Mouse (Mus musculus): ENCODE results near the gene Samd5. TPM values are rescaled to one million over a fixed set of nuclear protein-coding genes. Genes with fewer than 3 reads are reported as not detected.

Samd5 gene
- polyA plus RNA-seq, 1 experiment from 2014 or later, result 4.3 TPM

DNA sequence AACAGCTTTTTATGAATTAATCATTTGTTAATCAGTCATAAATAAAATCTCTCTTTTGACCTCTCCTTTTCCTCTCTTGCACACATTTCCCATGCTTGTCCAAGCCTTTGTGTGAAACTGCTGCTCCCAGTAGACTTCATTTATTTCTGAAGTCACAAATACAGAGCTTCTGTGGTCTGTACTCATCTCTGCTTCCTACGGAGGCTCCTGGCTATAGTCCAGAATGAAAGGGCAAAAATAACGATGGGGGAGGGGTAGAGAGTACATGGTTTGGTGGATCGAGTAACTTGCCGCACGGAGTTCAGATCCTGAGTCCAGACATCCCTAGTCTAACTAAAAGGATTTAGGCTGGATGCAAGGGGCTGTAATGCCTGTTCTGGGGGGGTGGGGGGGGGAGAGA lies 3.1 kb upstream of the Samd5 start:
- Histone ChIP-seq H3K4me2 (no peak overlapping the region), H3K9me3 (no peaks in the 10 kb centered on the region), H3K36me3 (no peaks in the 10 kb centered on the region), H3K27me3 (no peaks in the 10 kb centered on the region), H3K9ac (no peak overlapping the region), H3K4me3 (no peak overlapping the region), H3K4me1 (replicated peaks) (peaks cover 32% of the 10 kb centered on the region), H3K27ac (replicated peaks) (no peak overlapping the region)
- 40% methylated on average over 5 of the region's 5 CpGs for WGBS
- ATAC-seq (ENCODE audit: low FRiP score, low read depth), result no peak

DNA sequence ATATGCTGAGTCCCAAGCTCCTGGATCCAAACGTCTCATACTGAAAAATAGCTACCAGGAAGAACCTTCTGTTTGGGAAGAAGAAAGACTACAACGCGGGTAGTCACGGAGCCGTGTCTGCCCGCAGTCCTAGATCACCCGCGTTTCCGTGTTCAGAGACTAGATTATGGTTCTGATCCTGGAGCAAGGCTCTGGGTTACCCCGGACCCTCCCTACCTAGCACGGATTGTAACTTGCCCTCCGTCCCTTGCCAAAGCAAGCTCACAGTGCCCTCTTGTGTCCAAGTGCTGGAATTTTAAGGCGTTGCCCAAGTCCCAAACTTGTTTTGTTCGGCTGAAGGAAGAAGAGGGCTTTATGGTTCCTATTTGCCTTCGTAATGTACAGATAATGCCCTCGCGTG lies 1.9 kb upstream of the Samd5 start:
- H3K27me3 ChIP-seq, result no peaks in the 10 kb centered on the region
- H3K4me2 ChIP-seq, result peak overlapping the region; percentile 78
- no peak overlapping the region for H3K27ac ChIP-seq (replicated peaks)
- peak overlapping the region; percentile 14; the same call in 1 of the 2 replicates for H3K4me3 ChIP-seq
- H3K36me3 ChIP-seq, result no peaks in the 10 kb centered on the region
- ATAC-seq (ENCODE audit: low FRiP score, low read depth), result peak; percentile 57
- H3K9ac ChIP-seq, result no peak overlapping the region
- peaks cover 33% of the 10 kb centered on the region for H3K4me1 ChIP-seq (replicated peaks)
- WGBS, result 2% methylated on average over 17 of the region's 17 CpGs
- no peaks in the 10 kb centered on the region for H3K9me3 ChIP-seq

DNA sequence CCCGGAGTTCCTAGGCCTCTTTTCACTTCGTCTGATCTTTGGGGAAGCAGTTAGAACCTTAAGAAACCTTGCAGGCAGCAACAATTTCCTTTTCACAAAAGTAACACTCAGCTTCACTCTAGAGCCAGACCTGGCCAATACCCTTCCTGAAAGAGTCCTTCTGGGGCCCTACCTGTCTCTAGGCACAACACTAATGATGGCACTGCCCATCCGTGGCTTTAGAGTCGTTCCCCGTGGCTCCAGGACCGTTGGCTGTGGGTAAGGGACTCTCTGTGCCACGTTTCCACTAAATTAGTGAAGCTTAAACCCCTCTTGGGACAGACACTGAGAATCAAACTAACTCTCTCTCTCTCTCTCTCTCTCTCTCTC lies 1.4 kb upstream of the Samd5 start:
- H3K27ac ChIP-seq (replicated peaks), result no peak overlapping the region

DNA sequence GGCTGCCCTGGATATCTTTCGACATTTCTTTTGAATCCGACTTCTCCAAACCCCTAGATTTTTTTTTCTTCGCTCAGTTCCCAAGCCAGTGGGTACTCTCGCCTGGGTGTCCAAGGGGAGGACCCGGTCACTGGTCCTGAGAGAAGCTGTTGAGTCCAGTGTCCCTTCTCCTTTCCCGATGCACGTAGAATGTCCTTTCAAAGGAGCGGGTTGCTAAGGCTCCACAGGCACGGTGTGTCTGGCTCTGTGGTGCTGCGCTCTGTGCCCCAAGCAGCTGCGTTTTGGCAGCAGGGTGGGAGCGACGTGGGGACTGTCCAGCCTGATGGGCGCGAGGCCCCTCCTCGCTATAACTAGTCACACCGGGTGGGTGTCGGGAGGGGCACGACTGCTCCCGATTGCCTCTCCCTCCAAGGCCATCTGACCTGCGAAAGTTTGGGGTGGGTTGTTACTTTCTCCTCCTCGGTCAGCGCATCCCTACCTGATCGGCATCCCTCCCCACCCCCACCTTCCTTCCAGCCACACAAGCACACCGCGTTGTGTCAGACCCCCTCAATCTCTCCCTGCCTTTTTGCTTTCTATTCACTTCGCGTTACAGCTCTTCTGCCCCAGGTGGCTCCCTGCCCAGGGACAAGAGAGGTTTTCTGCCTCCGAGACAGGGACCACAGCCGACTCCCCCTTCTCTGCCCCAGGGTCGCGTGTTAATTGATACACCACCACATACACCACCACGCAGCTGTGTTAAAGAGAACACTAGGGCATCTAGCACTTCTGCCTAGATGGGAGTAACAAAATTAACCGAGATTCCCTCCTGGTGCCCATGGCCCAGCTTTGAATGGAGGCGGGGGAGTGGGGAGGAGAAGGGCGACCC lies 776 bp upstream of the Samd5 start:
- peak overlapping the region; percentile 78 for H3K4me2 ChIP-seq
- peaks cover 33% of the 10 kb centered on the region for H3K4me1 ChIP-seq (replicated peaks)
- H3K9ac ChIP-seq, result peak overlapping the region; percentile 74
- ATAC-seq (ENCODE audit: low FRiP score, low read depth), result peak; percentile 67
- H3K27me3 ChIP-seq, result no peaks in the 10 kb centered on the region
- no peaks in the 10 kb centered on the region for H3K9me3 ChIP-seq
- H3K4me3 ChIP-seq, result peak overlapping the region; percentile 76
- peak overlapping the region; percentile 78 for H3K27ac ChIP-seq (replicated peaks)
- H3K36me3 ChIP-seq, result no peaks in the 10 kb centered on the region
- 2% methylated on average over 36 of the region's 36 CpGs for WGBS

More for the DNA sequence above, 1.4 kb upstream of the Samd5 start:
- Histone ChIP-seq H3K4me3 (peak overlapping the region; percentile 76; the same call in 1 of the 2 replicates), H3K27me3 (no peaks in the 10 kb centered on the region), H3K36me3 (no peaks in the 10 kb centered on the region), H3K9ac (no peak overlapping the region), H3K4me2 (peak overlapping the region; percentile 78), H3K9me3 (no peaks in the 10 kb centered on the region), H3K4me1 (replicated peaks) (peaks cover 33% of the 10 kb centered on the region)
- ATAC-seq (ENCODE audit: low FRiP score, low read depth), result no peak
- 2% methylated on average over 7 of the region's 7 CpGs for WGBS

DNA sequence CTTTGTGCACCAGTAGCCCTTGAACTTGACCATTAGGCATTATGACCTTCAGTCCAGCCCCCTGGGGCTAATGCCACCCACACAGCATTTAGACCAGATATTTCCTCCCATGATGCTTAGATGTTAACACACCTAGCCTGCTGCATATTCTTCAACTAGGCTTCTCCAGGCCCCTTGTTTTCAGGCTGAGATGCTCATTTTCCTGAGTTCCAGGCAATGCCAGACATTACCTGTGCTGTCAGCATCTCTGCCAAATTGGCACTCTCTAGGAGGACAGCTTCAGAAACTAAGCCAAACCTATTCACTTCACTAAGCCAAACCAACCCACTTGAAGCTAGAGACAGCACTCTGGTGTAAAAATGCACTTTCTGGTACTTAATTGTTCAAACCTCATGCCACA lies 1.7 kb downstream of the Samd5 start:
- Histone ChIP-seq H3K9me3 (no peaks in the 10 kb centered on the region), H3K9ac (peak overlapping the region; percentile 18; the same call in 1 of the 2 replicates), H3K4me3 (peak overlapping the region; percentile 76), H3K27ac (replicated peaks) (no peak overlapping the region), H3K27me3 (no peaks in the 10 kb centered on the region), H3K36me3 (no peaks in the 10 kb centered on the region), H3K4me1 (replicated peaks) (peaks cover 33% of the 10 kb centered on the region), H3K4me2 (peak overlapping the region; percentile 78)
- no peak for ATAC-seq (ENCODE audit: low FRiP score, low read depth)

DNA sequence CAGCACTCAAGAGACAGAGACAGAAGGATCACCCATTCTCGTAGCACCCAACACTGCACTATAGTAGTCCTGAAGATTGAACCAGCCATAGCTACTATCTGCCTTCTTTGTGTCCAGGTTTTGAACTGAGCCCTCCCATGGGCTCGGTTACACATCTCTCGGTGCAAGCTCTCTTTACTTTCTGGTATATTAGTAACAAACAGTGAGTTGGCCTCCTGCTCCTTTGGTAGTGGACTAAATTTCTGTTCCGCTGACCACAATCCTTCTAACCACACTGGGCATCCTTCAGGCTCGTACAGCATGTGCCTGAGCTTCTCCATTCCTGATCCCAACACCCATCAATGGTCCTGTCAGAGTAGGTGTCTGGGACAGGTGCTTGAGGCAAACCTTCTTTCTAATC lies 2.3 kb downstream of the Samd5 start:
- H3K27me3 ChIP-seq, result no peaks in the 10 kb centered on the region
- no peaks in the 10 kb centered on the region for H3K36me3 ChIP-seq
- ATAC-seq (ENCODE audit: low FRiP score, low read depth), result no peak
- no peaks in the 10 kb centered on the region for H3K9me3 ChIP-seq
- 84% methylated on average over 5 of the region's 5 CpGs for WGBS
- H3K9ac ChIP-seq, result no peak overlapping the region
- H3K4me3 ChIP-seq, result peak overlapping the region; percentile 76
- H3K4me1 ChIP-seq (replicated peaks), result peaks cover 29% of the 10 kb centered on the region
- peak overlapping the region; percentile 78 for H3K4me2 ChIP-seq
- no peak overlapping the region for H3K27ac ChIP-seq (replicated peaks)

DNA sequence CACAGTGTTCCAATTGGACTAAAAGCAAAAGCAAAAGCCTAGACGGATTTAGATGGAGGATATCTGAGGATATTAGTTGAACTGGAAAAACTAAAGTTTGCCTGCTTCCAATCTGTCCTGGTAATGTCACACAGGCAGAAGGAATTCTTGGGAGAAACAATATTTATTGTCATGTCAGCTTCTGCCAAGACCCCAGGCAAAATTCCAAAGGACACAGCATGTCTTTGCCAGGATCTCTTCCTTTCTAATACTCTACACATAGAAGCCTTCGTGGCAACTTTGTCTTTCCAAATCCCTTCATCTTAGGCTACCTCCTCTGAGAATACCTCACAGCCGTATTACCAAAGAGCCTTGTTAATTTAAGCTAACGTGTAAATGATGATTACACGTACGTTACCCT lies 4.7 kb downstream of the Samd5 start:
- Histone ChIP-seq H3K4me3 (no peak overlapping the region), H3K27ac (replicated peaks) (no peak overlapping the region), H3K27me3 (no peaks in the 10 kb centered on the region), H3K4me2 (no peak overlapping the region), H3K9ac (no peak overlapping the region), H3K4me1 (replicated peaks) (peaks cover 15% of the 10 kb centered on the region), H3K9me3 (no peaks in the 10 kb centered on the region), H3K36me3 (no peaks in the 10 kb centered on the region)
- WGBS, result 76% methylated on average over 6 of the region's 6 CpGs
- no peak for ATAC-seq (ENCODE audit: low FRiP score, low read depth)

DNA sequence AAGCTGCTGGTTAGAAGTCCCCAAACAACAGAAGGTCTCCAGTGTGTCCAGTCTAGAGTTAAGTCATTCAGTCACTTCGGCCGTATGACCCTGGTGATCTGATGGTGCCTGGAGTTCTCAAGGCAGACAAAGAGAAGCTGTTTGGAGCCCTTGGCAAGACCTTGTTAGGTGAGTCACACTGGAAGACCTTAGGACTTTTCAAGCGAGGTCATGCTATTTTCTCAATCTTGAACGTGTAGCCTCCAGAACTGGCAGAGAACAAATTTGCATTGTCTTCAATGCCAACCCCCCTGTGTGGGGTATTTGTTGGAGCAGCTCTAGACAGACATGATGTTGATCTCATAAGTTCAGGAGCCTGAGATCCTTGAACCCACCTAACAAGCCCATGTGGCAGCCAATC lies 6.2 kb downstream of the Samd5 start:
- no peak for ATAC-seq (ENCODE audit: low FRiP score, low read depth)
- Histone ChIP-seq H3K27me3 (no peaks in the 10 kb centered on the region), H3K9ac (no peak overlapping the region), H3K4me3 (no peak overlapping the region), H3K27ac (replicated peaks) (no peak overlapping the region), H3K36me3 (no peaks in the 10 kb centered on the region), H3K4me2 (no peak overlapping the region), H3K4me1 (replicated peaks) (peaks cover 5% of the 10 kb centered on the region; the same call in 1 of the 2 replicates), H3K9me3 (no peaks in the 10 kb centered on the region)
- 81% methylated on average over 4 of the region's 4 CpGs for WGBS

DNA sequence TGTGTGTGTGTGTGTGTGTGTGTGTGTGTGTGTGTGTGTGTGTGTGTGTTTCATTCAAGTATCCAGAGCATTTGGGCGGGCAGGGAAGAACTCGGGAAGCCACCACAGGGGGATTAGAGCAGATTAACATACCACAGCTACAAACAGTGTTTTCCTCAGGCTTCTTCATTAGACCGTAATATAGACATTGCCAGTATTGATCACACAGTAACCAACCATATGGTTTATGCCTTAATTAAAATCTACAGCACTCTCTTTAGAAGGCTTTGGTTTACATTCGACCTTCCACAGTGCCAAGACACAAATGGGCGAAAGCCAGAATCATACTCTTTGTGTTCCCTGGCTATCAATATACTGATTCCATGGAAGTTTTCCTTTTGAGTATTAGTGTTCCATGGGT lies 22.1 kb downstream of the Samd5 start:
- Histone ChIP-seq H3K27me3 (no peaks in the 10 kb centered on the region), H3K36me3 (no peaks in the 10 kb centered on the region), H3K4me1 (replicated peaks) (peaks cover 16% of the 10 kb centered on the region), H3K4me2 (no peak overlapping the region), H3K4me3 (no peak overlapping the region), H3K9ac (no peak overlapping the region), H3K9me3 (no peaks in the 10 kb centered on the region), H3K27ac (replicated peaks) (no peak overlapping the region)
- WGBS, result 77% methylated on average over 5 of the region's 5 CpGs
- no peak for ATAC-seq (ENCODE audit: low FRiP score, low read depth)

DNA sequence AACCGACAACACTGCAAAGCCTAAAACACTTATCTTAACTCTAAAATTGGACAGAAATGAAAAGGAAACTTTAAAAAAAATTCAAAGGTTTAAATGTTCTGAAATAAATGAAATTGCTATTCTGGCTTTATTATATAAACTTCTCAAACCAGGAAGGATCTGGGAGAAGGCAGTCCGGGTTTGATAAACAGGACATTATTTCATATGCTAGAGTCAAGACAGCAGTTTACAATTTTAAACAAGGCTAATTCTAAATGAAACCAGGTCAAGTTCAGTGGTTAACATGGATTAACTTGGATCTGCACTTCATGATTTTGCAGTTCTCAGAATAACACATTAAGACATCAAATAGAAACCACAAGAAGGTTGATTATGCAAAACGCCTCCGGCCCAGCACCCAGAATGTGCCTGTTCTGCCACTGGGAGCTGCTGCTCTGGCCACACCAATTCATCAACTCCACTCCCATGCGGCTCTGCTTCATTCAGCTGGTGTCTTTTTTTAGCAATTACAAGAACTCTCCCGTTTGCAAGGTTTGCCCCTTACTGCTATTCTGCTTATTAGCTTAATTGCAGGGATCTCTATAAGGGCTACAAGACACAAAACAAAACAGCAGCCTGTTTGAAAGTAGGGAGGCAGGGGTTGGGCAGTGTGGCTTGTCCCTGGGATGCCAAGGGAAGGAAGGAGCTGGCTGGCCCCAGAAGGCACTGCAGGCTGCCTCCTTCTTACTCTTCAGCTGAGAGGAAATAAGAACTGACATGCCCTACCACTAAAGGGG lies 24.8 kb downstream of the Samd5 start:
- ATAC-seq (ENCODE audit: low FRiP score, low read depth), result no peak
- Histone ChIP-seq H3K4me1 (replicated peaks) (peaks cover 16% of the 10 kb centered on the region), H3K36me3 (no peaks in the 10 kb centered on the region), H3K4me2 (no peak overlapping the region), H3K27me3 (no peaks in the 10 kb centered on the region), H3K9ac (no peak overlapping the region), H3K27ac (replicated peaks) (no peak overlapping the region), H3K9me3 (no peaks in the 10 kb centered on the region), H3K4me3 (no peak overlapping the region)
- 51% methylated on average over 6 of the region's 6 CpGs for WGBS

DNA sequence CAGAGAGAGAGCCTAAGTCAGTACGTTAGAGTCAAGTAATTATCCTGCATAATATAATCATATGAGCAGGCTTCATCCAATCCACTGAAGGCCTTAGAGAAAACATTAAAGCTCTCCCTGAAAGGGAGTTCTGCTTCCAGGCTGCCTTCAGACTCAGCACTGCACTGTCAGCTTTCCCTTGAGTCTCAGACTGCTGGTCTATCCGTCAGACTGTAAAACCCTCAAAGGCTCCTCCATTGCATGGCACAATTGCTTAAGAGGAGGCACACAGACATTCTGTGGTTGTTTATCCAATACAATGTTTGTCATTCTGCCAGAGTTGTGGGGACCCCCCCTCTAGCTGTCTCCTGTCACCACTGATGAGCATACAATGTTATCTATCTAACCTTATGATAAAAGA lies 26.5 kb downstream of the Samd5 start:
- Histone ChIP-seq H3K4me1 (replicated peaks) (peaks cover 16% of the 10 kb centered on the region), H3K36me3 (no peaks in the 10 kb centered on the region), H3K9me3 (no peaks in the 10 kb centered on the region), H3K9ac (no peak overlapping the region), H3K27ac (replicated peaks) (no peak overlapping the region), H3K27me3 (no peaks in the 10 kb centered on the region), H3K4me2 (no peak overlapping the region), H3K4me3 (no peak overlapping the region)
- no peak for ATAC-seq (ENCODE audit: low FRiP score, low read depth)
- WGBS, result 32% methylated on average over 2 of the region's 2 CpGs

DNA sequence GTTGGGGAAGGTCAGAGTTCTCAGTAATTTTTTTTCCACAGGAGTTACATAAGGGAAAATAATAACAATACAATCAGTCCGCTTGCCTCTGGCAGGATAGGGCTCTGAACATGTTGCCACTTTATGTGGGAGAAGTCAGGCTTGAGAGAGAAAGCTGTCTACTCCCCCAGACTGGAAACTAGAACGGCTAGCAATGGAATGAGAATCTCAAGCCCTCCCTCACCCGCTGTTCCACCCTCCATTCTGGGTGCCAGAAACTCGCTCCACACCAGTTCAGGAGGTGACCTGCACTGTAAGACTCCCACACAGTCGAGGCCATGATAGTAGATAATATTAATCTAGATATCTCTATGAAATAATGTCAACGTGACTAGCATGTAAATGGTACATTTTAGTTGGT lies 27.3 kb downstream of the Samd5 start:
- H3K4me1 ChIP-seq (replicated peaks), result peaks cover 16% of the 10 kb centered on the region
- H3K27ac ChIP-seq (replicated peaks), result no peak overlapping the region
- H3K27me3 ChIP-seq, result no peaks in the 10 kb centered on the region
- 78% methylated on average over 6 of the region's 6 CpGs for WGBS
- H3K36me3 ChIP-seq, result no peaks in the 10 kb centered on the region
- H3K9me3 ChIP-seq, result no peaks in the 10 kb centered on the region
- no peak overlapping the region for H3K4me2 ChIP-seq
- ATAC-seq (ENCODE audit: low FRiP score, low read depth), result no peak
- no peak overlapping the region for H3K4me3 ChIP-seq
- no peak overlapping the region for H3K9ac ChIP-seq
